Mouse (Mus musculus) G1E (cell line): ENCODE results near the gene Cald1.

Experiments used
- CTCF ChIP-seq: IDR thresholded peaks from 2 replicates; pipeline ENCODE4 v1.5.1; 2012; ENCODE audit warnings: low read depth, low read length, inconsistent platforms, mixed read lengths
- GATA1 ChIP-seq: IDR thresholded peaks from 2 replicates; pipeline ENCODE4 v1.6.1; 2012; ENCODE audit warnings: borderline replicate concordance, low read length, inconsistent platforms, mixed read lengths
- GATA2 ChIP-seq: IDR thresholded peaks from 2 replicates; pipeline ENCODE4 v1.6.1; 2012; ENCODE audit warnings: low read depth, low read length, inconsistent platforms, borderline replicate concordance
- TAL1 ChIP-seq: conservative IDR thresholded peaks from 2 replicates; pipeline ENCODE4 v1.6.1; 2012; ENCODE audit warnings: low read depth, low read length, inconsistent platforms, mixed read lengths

- TF ChIP-seq CTCF (no peak), GATA1 (no peak), GATA2 (no peak), TAL1 (no peak)
Measured at GRCm38 (mm10) chr6:34638667-34639066, 40.4 kb downstream of the Cald1 start.
